Mouse (Mus musculus) CH12.LX (cell line): ENCODE measurements around the gene Fosl1. TPM values are rescaled to one million over a fixed set of nuclear protein-coding genes. Genes with fewer than 3 reads are reported as not detected.

ENCODE experiments used
- DNase-seq: peaks from one replicate; pipeline ENCODE4 v3.0.0-alpha.2; 2013; ENCODE audit errors: extremely low read depth
- H3K27ac ChIP-seq: 2 replicates; pipeline ENCODE4 v1.5.1; 2012; ENCODE audit warnings: low read depth, mild to moderate bottlenecking, control low read depth, moderate library complexity; ENCODE audit not compliant: insufficient read depth
- H3K27me3 ChIP-seq: replicated peaks from 2 replicates; pipeline ENCODE3; 2012; ENCODE audit warnings: inconsistent platforms
- H3K36me3 ChIP-seq, 2 experiments: replicated peaks in 1 of 2; 2 replicates each; pipeline versions ENCODE3 to v1.6.1; 2012; ENCODE audit warnings: inconsistent platforms in 1 of 2, low read length in 1 of 2, mild to moderate bottlenecking in 1 of 2, mixed read lengths in 1 of 2, moderate library complexity in 1 of 2; ENCODE audit not compliant: control insufficient read depth in 1 of 2, insufficient read depth in 1 of 2
- H3K4me1 ChIP-seq, 2 experiments: 2 replicates each; pipeline ENCODE4 v1.6.1; 2012; ENCODE audit warnings: inconsistent platforms in 1 of 2, moderate library complexity in 1 of 2; ENCODE audit not compliant: insufficient read depth in 2 of 2, control insufficient read depth in 1 of 2
- H3K4me2 ChIP-seq: 2 replicates; pipeline ENCODE4 v1.6.1; 2012; ENCODE audit warnings: low read depth, mild to moderate bottlenecking, control low read depth; ENCODE audit not compliant: poor library complexity, insufficient read depth, severe bottlenecking
- H3K4me3 ChIP-seq, 3 experiments: fragments of 150-350 bp in 1 of 3; sonication (generic) in 1 of 3; replicated peaks in 1 of 3; 2 replicates each; pipeline versions ENCODE3 to v1.5.1; 2011 to 2012; ENCODE audit warnings: low read depth in 2 of 3, low read length in 2 of 3, mild to moderate bottlenecking in 2 of 3, moderate library complexity in 2 of 3, control low read depth in 1 of 3, improper control_type of control experiment in 1 of 3, inconsistent platforms in 1 of 3, mixed read lengths in 1 of 3; ENCODE audit not compliant: poor library complexity in 1 of 3
- H3K79me2 ChIP-seq: replicated peaks from 2 replicates; pipeline ENCODE4 v1.6.1; 2012; ENCODE audit warnings: mild to moderate bottlenecking, moderate library complexity; ENCODE audit not compliant: control insufficient read depth, poor library complexity, insufficient read depth, severe bottlenecking; ENCODE audit errors: extremely low read depth
- H3K9ac ChIP-seq: 2 replicates; pipeline ENCODE4 v1.6.1; 2012; ENCODE audit warnings: low read depth, mild to moderate bottlenecking, control low read depth, moderate library complexity; ENCODE audit not compliant: insufficient read depth
- H3K9me3 ChIP-seq: replicated peaks from 2 replicates; pipeline ENCODE3; 2012; ENCODE audit warnings: low read length, inconsistent platforms, mixed read lengths
- CHD1 ChIP-seq: IDR thresholded peaks from 2 replicates; pipeline ENCODE4 v1.6.1; 2012; ENCODE audit warnings: low read depth, low read length, improper control_type of control experiment, inconsistent platforms
- CHD2 ChIP-seq: IDR thresholded peaks from 2 replicates; pipeline ENCODE4 v1.6.1; 2011; ENCODE audit warnings: low read length, improper control_type of control experiment
- E2F4 ChIP-seq: IDR thresholded peaks from 2 replicates; pipeline ENCODE4 v1.6.1; 2011; ENCODE audit warnings: low read depth, low read length, improper control_type of control experiment; ENCODE audit not compliant: insufficient replicate concordance
- ELF1 ChIP-seq: IDR thresholded peaks from 2 replicates; pipeline ENCODE4 v1.6.1; 2014; ENCODE audit warnings: low read depth, mild to moderate bottlenecking, inconsistent platforms, low read length, improper control_type of control experiment
- GABPA ChIP-seq: IDR thresholded peaks from 2 replicates; pipeline ENCODE4 v1.6.1; 2012; ENCODE audit warnings: low read depth, low read length, improper control_type of control experiment, inconsistent platforms; ENCODE audit not compliant: insufficient replicate concordance
- IRF4 ChIP-seq: IDR thresholded peaks from 2 replicates; pipeline ENCODE4 v1.6.1; 2014; ENCODE audit warnings: low read depth, mild to moderate bottlenecking, inconsistent platforms, low read length, improper control_type of control experiment
- KAT2A ChIP-seq: IDR thresholded peaks from 2 replicates; pipeline ENCODE4 v1.6.1; 2012; ENCODE audit warnings: low read length, improper control_type of control experiment, inconsistent platforms; ENCODE audit not compliant: insufficient replicate concordance
- MXI1 ChIP-seq: IDR thresholded peaks from 2 replicates; pipeline ENCODE4 v1.6.1; 2011; ENCODE audit warnings: mild to moderate bottlenecking, low read depth, low read length, improper control_type of control experiment
- MYC ChIP-seq: IDR thresholded peaks from 2 replicates; pipeline ENCODE4 v1.6.1; 2011; ENCODE audit warnings: low read depth, mild to moderate bottlenecking, improper control_type of control experiment, low read length
- NELFE ChIP-seq: IDR thresholded peaks from 2 replicates; pipeline ENCODE4 v1.6.1; 2011; ENCODE audit warnings: low read depth, low read length, improper control_type of control experiment
- PAX5 ChIP-seq: IDR thresholded peaks from 2 replicates; pipeline ENCODE4 v1.6.1; 2012; ENCODE audit warnings: low read length, inconsistent platforms, mixed read lengths
- POLR2A ChIP-seq: IDR thresholded peaks from 2 replicates; pipeline ENCODE4 v1.6.1; 2011; ENCODE audit warnings: low read depth, mild to moderate bottlenecking, improper control_type of control experiment, low read length
- RAD21 ChIP-seq: IDR thresholded peaks from 2 replicates; pipeline ENCODE4 v1.6.1; 2011; ENCODE audit warnings: low read depth, mild to moderate bottlenecking, low read length, improper control_type of control experiment, moderate library complexity
- SIN3A ChIP-seq: IDR thresholded peaks from 2 replicates; pipeline ENCODE4 v1.6.1; 2012; ENCODE audit warnings: low read length, improper control_type of control experiment, inconsistent platforms
- TBP ChIP-seq: conservative IDR thresholded peaks from 2 replicates; pipeline ENCODE4 v1.6.1; 2011; ENCODE audit warnings: low read depth, low read length, improper control_type of control experiment
- TCF12 ChIP-seq: IDR thresholded peaks from 2 replicates; pipeline ENCODE4 v1.6.1; 2014; ENCODE audit warnings: low read depth, mild to moderate bottlenecking, inconsistent platforms, low read length, improper control_type of control experiment
- UBTF ChIP-seq: IDR thresholded peaks from 2 replicates; pipeline ENCODE4 v1.6.1; 2012; ENCODE audit warnings: low read depth, mild to moderate bottlenecking, inconsistent platforms, low read length, improper control_type of control experiment, moderate library complexity
- dilution Hi-C: fragments of 300-500 bp; cut with MboI; formaldehyde crosslinking; loops from 2 replicates; pipeline ENCODE4 v1.14.3; 2020; ENCODE audit warnings: low sequenced_read_pairs; ENCODE audit not compliant: extremely low pct_unique_long_range_greater_than_20kb, extremely low pct_ligation_motif_present
- in situ Hi-C: fragments of 300-500 bp; cut with MboI; formaldehyde crosslinking; loops from 3 replicates; pipeline ENCODE4 v1.14.3; 2019; ENCODE audit warnings: low sequenced_read_pairs, low pct_ligation_motif_present, low pct_unique_long_range_greater_than_20kb, mixed read lengths
- polyA plus RNA-seq: library from polyadenylated mRNA; unstranded; fragments of >175 nt; gene quantifications from 2 replicates; pipeline ENCODE4 v1.2.1, GENCODE M21; 2012; ENCODE audit warnings: low read depth; ENCODE audit not compliant: insufficient read length
- total RNA-seq, 2 experiments: library from RNA; depleted of rRNA; stranded (reverse); fragments of 300-350 nt in 1 of 2; fragments of >200 nt in 1 of 2; gene quantifications; 2 replicates each; pipeline ENCODE4 v1.2.3; 2012 to 2014

The Fosl1 gene
- total and polyA plus RNA-seq, 3 experiments: not detected

GRCm38 (mm10) chr19:5448354-5449150 is 1.2 kb downstream of the Fosl1 start (continued):
- no peak for TF ChIP-seq UBTF
- no peak for TF ChIP-seq NELFE
- TF ChIP-seq, all 38 proteins: peak for 3

GRCm38 (mm10) chr19:5449673-5450072 is 2.3 kb downstream of the Fosl1 start:
- dilution Hi-C loops: no loop called here

GRCm38 (mm10) chr19:5451766-5452165 is 4.4 kb downstream of the Fosl1 start:
- H3K4me2 ChIP-seq: no peak overlapping the region
- H3K4me3 ChIP-seq: no peak overlapping the region
- dilution Hi-C loops (no loop called here), in situ Hi-C loops (no loop called here)
- H3K27ac ChIP-seq: no peak overlapping the region
- peaks cover 0 to 19% of the 10 kb centered on the region in 2 experiments for H3K36me3 ChIP-seq
- H3K9ac ChIP-seq: no peak overlapping the region
- H3K79me2 ChIP-seq: peaks cover 6% of the 10 kb centered on the region; the same call in 1 of the 2 replicates
- no peaks in the 10 kb centered on the region for H3K9me3 ChIP-seq
- H3K27me3 ChIP-seq: peaks cover 10% of the 10 kb centered on the region
- no peak for DNase-seq
- TF ChIP-seq TBP: no peak
- TF ChIP-seq IRF4: no peak
- TF ChIP-seq KAT2A: no peak
- TF ChIP-seq E2F4: no peak
- no peak for TF ChIP-seq ELF1
- TF ChIP-seq SIN3A: no peak
- TF ChIP-seq PAX5: no peak
- no peak for TF ChIP-seq CHD2
- no peak for TF ChIP-seq RAD21
- TF ChIP-seq MXI1: no peak
- TF ChIP-seq CHD1: no peak
- no peak for TF ChIP-seq MYC
- TF ChIP-seq POLR2A: no peak
- peaks cover 15 to 33% of the 10 kb centered on the region in 2 experiments for H3K4me1 ChIP-seq

More at GRCm38 (mm10) chr19:5449673-5450072, 2.3 kb downstream of the Fosl1 start:
- H3K79me2 ChIP-seq: no peaks in the 10 kb centered on the region
- peaks cover 29% of the 10 kb centered on the region for H3K27me3 ChIP-seq
- peaks cover 9 to 20% of the 10 kb centered on the region in 2 experiments for H3K4me1 ChIP-seq
- in situ Hi-C loops: no loop called here
- H3K4me2 ChIP-seq: no peak overlapping the region
- H3K9ac ChIP-seq: no peak overlapping the region
- TF ChIP-seq TCF12 (no peak), MXI1 (no peak), GABPA (no peak), UBTF (no peak), PAX5 (no peak), SIN3A (no peak), KAT2A (no peak), CHD1 (no peak)
- H3K36me3 ChIP-seq: peaks cover 0 to 11% of the 10 kb centered on the region in 2 experiments
- no peaks in the 10 kb centered on the region for H3K9me3 ChIP-seq
- DNase-seq: no peak
- H3K4me3 ChIP-seq: no peak overlapping the region
- no peak overlapping the region for H3K27ac ChIP-seq
